Mouse (Mus musculus): ENCODE measurements around the gene Tnnt2. TPM values are rescaled to one million over a fixed set of nuclear protein-coding genes. Genes with fewer than 3 reads are reported as not detected.

Gene Tnnt2
- polyA plus RNA-seq, 2 experiments from 2014 or later: 0.46 to 0.83 TPM

DNA sequence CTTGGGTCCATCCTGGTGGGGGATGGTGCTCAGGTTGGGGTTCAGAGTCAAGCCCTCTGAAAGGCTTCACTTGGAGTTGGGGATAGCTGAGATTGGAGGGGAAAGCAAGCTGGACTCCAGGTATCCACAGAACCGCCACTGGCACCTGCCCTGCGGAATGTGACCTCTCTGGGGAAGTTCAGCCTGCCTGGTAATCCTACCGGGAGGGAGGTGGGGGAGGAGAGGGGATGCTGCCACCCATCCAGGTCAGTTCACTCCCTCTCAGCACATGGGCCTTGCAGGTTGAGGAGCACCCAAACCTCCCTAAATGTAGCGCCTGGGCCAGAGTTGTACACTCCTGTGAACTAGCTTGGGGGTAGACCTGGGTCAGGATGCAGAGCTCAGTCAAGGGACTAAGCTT, 19.9 kb downstream of the Tnnt2 start:
- ATAC-seq: no peak

- ATAC-seq: no peak
Observed at GRCm38 (mm10) chr1:135857137-135857775, 21.1 kb downstream of the Tnnt2 start.

- no peak for ATAC-seq
Observed at GRCm38 (mm10) chr1:135858533-135858932, 22.4 kb downstream of the Tnnt2 start.

GRCm38 (mm10) chr1:135861091-135861490, 24.9 kb downstream of the Tnnt2 start:
- no peak for ATAC-seq

- ATAC-seq: no peak
Observed at GRCm38 (mm10) chr1:135861980-135862552, 25.9 kb downstream of the Tnnt2 start.

- no peak for ATAC-seq
Observed at GRCm38 (mm10) chr1:135862561-135862960, 26.4 kb downstream of the Tnnt2 start.

GRCm38 (mm10) chr1:135863786-135864335, 27.7 kb downstream of the Tnnt2 start:
- no peak for ATAC-seq

DNA sequence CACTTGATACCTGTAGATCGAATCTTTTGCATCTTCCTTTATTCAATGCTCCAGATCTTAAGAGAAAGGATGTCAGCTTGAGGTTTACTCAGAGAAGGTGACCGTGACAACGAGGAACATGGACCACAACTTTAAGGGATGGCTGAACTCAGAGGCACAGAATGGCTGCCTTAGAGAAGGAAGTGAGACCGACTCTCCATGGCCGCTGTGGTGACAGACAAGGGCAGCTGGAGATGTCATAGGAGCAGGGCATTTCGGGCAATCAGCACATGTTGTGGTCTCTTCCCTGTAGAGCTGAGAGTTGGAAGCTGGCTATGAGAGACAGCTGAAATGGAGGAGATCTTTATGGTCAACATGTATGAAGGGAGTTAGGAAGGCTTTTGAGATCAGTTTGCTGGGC, 28.7 kb downstream of the Tnnt2 start:
- no peak for ATAC-seq

DNA sequence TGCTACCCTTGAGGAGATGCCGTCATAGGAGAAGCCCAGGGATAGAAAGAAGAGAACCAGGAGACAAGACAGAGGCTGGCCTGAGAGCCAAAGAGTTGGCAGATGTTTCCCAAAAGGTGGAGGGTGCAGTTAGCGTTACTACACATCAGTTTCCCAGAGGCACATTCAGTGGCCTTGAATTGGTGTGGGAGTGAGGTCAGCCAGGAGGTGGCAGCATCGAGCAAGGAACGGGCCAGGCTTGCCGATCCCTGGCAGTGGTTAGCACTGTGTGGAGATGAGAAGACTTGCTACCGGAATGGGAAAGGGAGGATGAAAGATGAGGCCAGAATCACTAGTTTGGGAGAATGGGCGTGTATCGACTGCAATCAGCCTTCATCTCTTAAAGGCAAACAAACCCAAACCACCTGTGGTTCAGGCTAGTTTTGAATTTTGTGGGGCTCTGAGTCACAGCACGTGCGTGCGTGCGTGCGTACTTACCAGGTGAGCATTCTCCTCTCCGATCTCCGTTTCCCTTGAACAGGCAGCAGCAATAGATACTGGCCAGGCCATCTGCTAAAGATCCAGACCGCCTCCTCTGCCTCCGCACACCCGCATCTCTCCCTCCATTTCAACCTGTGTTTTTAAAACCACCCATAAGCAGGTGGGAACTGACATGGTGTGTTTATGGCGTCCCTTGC, 29.5 kb downstream of the Tnnt2 start:
- peak; percentile 36 for ATAC-seq

GRCm38 (mm10) chr1:135868570-135868969, 32.4 kb downstream of the Tnnt2 start:
- ATAC-seq: no peak

- ATAC-seq: no peak
Observed at GRCm38 (mm10) chr1:135872991-135873390, 36.8 kb downstream of the Tnnt2 start.

- no peak for ATAC-seq
Observed at GRCm38 (mm10) chr1:135877248-135877647, 41.1 kb downstream of the Tnnt2 start.

GRCm38 (mm10) chr1:135882385-135883109, 46.4 kb downstream of the Tnnt2 start:
- no peak for ATAC-seq

- no peak for ATAC-seq
Observed at GRCm38 (mm10) chr1:135889461-135890185, 53.5 kb downstream of the Tnnt2 start.

DNA sequence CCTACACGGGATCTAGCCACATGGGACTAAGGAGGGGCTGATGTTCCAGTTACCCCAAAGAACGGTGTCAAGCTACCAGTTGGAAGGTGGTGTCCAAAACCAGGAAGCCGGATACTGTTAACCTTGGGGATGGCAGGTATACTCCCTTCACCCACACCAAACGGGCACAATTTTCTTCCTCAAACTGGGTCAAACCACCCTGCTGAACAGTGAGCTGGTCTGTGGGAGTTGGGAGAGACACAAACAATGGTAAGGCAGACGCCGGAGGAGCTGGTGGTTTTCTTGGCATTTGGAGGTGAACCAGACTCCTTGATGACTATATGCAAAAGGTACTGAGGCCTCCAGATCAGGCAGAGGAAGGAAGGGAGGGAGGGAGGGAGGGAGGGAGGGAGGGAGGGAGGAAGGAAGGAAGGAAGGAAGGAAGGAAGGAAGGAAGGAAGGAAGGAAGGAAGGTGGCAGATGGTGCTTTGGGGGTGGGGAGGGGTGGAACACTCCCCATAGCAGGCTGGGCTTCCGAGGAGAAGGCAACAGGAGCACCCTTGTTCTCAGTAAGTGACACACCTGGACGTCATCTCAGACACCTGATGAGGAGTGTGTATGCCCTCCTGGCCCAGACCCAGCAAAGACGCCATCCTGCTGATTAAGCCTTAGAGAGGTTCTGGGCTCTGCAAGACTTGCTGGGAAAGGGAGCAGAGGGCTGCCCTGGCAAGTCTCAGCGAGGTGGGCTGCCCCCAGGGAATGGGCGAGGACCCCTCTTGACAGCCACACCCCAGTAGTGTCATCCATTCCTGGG, 55.5 kb downstream of the Tnnt2 start:
- no peak for ATAC-seq

DNA sequence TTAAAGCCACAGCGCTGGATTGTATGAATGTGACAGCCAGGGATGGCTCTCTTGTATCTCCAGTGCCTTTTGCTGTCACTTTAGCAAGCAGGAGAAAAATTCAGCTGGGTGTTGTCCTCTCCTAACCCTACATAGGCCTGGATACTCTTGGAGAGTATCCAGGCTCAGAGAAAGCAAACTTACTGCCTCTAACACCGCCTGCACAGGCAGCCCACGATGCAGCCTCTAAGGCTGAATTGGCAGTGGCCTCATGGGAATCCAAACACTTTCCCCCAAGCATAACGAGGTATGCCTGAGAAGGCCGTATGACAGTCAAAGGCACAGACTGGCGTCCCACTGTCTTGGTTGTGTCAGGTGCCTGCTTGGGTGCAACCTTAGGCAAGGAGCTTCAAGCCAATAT, 56.1 kb downstream of the Tnnt2 start:
- no peak for ATAC-seq

- no peak for ATAC-seq
Observed at GRCm38 (mm10) chr1:135892764-135893163, 56.6 kb downstream of the Tnnt2 start.

DNA sequence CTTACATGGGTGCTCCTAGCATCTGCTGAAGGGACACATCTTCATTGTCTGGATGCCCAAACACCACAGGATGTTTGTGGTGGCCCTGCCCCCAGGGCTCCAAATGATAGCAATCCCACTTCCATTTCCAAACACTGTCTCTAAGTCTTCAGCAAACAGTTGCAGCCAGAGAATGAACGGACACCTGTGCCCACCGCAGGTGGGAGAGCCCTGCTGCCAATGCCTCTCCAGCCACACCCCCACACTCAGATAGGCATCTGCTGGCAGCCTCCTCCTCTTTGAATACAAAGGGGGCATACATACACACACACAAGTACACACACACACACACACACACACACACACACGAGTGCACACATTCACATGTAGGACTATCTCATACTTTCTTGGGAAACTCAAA, 57.2 kb downstream of the Tnnt2 start:
- no peak for ATAC-seq

DNA sequence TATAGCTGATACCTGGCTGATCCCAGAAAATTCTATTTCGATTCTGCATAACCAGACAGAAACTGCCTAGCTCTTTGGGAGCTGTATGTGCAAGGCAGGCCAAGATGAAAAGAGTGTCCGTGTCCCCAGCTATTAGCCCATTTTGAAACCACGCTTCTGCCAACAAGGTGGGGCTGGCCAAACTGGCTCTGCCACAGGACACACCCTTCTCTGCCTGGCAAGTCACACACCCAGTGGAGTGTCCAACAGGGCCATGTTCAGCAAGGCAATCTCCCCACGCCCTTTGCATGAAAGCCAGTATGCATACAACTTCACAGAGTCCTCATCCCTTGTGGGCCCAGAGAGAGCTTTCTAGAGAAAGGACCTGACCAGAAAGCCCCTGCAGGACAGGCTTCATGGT, 59.2 kb downstream of the Tnnt2 start:
- ATAC-seq: no peak

- no peak for ATAC-seq
Observed at GRCm38 (mm10) chr1:135899295-135899694, 63.1 kb downstream of the Tnnt2 start.

GRCm38 (mm10) chr1:135899991-135900515, 63.9 kb downstream of the Tnnt2 start:
- no peak for ATAC-seq
